Mouse (Mus musculus) left cerebral cortex, adult 11 months (tissue): ENCODE measurements around the gene Rptor.

Source experiments
- DNase-seq: peaks from one replicate; pipeline ENCODE4 v3.0.0; 2022; ENCODE audit warnings: low spot score

The Rptor gene

GRCm38 (mm10) chr11:119862523-119863299 lies 260.0 kb downstream of the Rptor start:
- no peak for DNase-seq

- no peak for DNase-seq
These were observed 260.7 kb downstream of the Rptor start for GRCm38 (mm10) chr11:119863421-119863821.

- DNase-seq: no peak
These were observed 264.1 kb downstream of the Rptor start for GRCm38 (mm10) chr11:119866837-119867236.

- no peak for DNase-seq
These were observed 265.4 kb downstream of the Rptor start for GRCm38 (mm10) chr11:119868138-119868537.

- no peak for DNase-seq
These were observed 265.9 kb downstream of the Rptor start for GRCm38 (mm10) chr11:119868556-119868955.

GRCm38 (mm10) chr11:119871141-119871540 lies 268.4 kb downstream of the Rptor start:
- no peak for DNase-seq

GRCm38 (mm10) chr11:119873643-119874042 lies 270.9 kb downstream of the Rptor start:
- DNase-seq: no peak

GRCm38 (mm10) chr11:119874841-119875240 lies 272.1 kb downstream of the Rptor start:
- DNase-seq: no peak

- DNase-seq: no peak
These were observed 273.0 kb downstream of the Rptor start for GRCm38 (mm10) chr11:119875685-119876084.

- no peak for DNase-seq
These were observed 274.4 kb downstream of the Rptor start for GRCm38 (mm10) chr11:119877124-119877523.

GRCm38 (mm10) chr11:119879573-119879972 lies 276.9 kb downstream of the Rptor start:
- DNase-seq: no peak

- DNase-seq: no peak
These were observed 280.9 kb downstream of the Rptor start for GRCm38 (mm10) chr11:119883646-119884045.

- no peak for DNase-seq
These were observed 287.3 kb downstream of the Rptor start for GRCm38 (mm10) chr11:119889966-119890365.

- DNase-seq: no peak
These were observed 289.0 kb downstream of the Rptor start for GRCm38 (mm10) chr11:119891601-119892215.

- no peak for DNase-seq
These were observed 291.0 kb downstream of the Rptor start for GRCm38 (mm10) chr11:119893667-119894236.

- DNase-seq: no peak
These were observed 291.9 kb downstream of the Rptor start for GRCm38 (mm10) chr11:119894634-119895033.

GRCm38 (mm10) chr11:119897041-119897440 lies 294.3 kb downstream of the Rptor start:
- no peak for DNase-seq

- DNase-seq: no peak
These were observed 296.3 kb downstream of the Rptor start for GRCm38 (mm10) chr11:119898976-119899375.

GRCm38 (mm10) chr11:119901174-119901573 lies 298.5 kb downstream of the Rptor start:
- no peak for DNase-seq

GRCm38 (mm10) chr11:119902891-119903290 lies 300.2 kb downstream of the Rptor start:
- DNase-seq: no peak

GRCm38 (mm10) chr11:119904621-119905286 lies 302.0 kb downstream of the Rptor start:
- DNase-seq: no peak

GRCm38 (mm10) chr11:119905794-119906193 lies 303.1 kb downstream of the Rptor start:
- DNase-seq: no peak
